ENCODE assay signal across 26 mouse cellular contexts in the genomic region with DNA sequence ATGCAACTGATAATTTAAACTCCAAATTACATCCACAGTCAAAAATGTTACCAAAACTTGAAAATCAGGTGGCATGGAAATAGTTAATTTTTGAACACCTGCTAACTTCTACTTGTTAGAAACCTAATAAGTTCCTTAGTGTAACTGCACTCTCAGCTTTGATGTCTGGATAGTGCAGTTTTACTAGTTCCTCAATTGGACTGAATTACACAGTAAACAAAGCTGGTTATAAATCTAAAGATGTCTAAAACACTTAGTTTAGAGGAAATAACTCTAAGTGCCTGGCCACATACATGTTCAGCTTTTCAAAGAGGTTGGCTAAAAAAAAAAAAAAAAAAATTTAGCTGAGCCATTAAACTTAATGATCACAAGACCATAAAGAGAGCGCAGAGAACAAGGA. TPM values are rescaled to one million over a fixed set of nuclear protein-coding genes. Genes with fewer than 3 reads are reported as not detected.
DNase-seq lines count a peak whose midpoint lies in the region; ATAC-seq and TF ChIP-seq lines count a peak whose summit lies in the region.
"Had no signal": no experiment of that assay in that cellular context is flagged by ENCODE, and none has a peak within 500 bp of the region (broad histone marks: within the 10 kb centered on the region; RNA-seq: fewer than 3 reads in every experiment).

No protein-coding gene starts in this region.

- H3K27ac ChIP-seq in kidney, postnatal 0 days: no peak overlapping the region
- H3K27ac ChIP-seq in kidney, embryonic 16.5 days (ENCODE audit: low read length): no peak overlapping the region
- H3K27ac ChIP-seq in MEL (ENCODE audit: control insufficient read depth, low read depth, low read length): no peak overlapping the region
- H3K27ac ChIP-seq in stomach, postnatal 0 days (replicated peaks): no peak overlapping the region
- H3K27ac ChIP-seq: embryonic facial prominence, embryonic 10.5 days; embryonic facial prominence, embryonic 13.5 days; forebrain, embryonic 12.5 days; forebrain, embryonic 15.5 days; heart, embryonic 15.5 days; hindbrain, embryonic 10.5 days; hindbrain, embryonic 13.5 days had no signal

- no peak for TF ChIP-seq RAD21 in MEL (IDR thresholded peaks at IDR 0.05; ENCODE audit: low read depth, low read length)

- no peaks in the 10 kb centered on the region for H3K36me3 ChIP-seq in kidney, postnatal 0 days (ENCODE audit: insufficient read depth, low read length)
- no peaks in the 10 kb centered on the region for H3K36me3 ChIP-seq in kidney, embryonic 16.5 days (ENCODE audit: insufficient read depth, low read length)
- H3K36me3 ChIP-seq in MEL (ENCODE audit: control insufficient read depth in 1 of 2, insufficient read depth in 2 of 2, low read length in 2 of 2): no peaks in the 10 kb centered on the region; a peak in 2 of 4 replicates
- H3K36me3 ChIP-seq in myocyte (ENCODE audit: control insufficient read depth, insufficient read depth): no peaks in the 10 kb centered on the region
- no peaks in the 10 kb centered on the region for H3K36me3 ChIP-seq in stomach, postnatal 0 days (ENCODE audit: control insufficient read depth, insufficient read depth, low read length)
- H3K36me3 ChIP-seq: embryonic facial prominence, embryonic 13.5 days; forebrain, embryonic 12.5 days; forebrain, embryonic 15.5 days; heart, embryonic 12.5 days; heart, embryonic 15.5 days; hindbrain, embryonic 13.5 days had no signal

- ATAC-seq in kidney, postnatal 0 days (replicated peaks; ENCODE audit: low FRiP score, low read depth): no peak
- no peak for ATAC-seq in kidney, embryonic 16.5 days (ENCODE audit: low FRiP score, low TSS enrichment)
- no peak for ATAC-seq in stomach, postnatal 0 days (ENCODE audit: low FRiP score, low TSS enrichment)
- ATAC-seq: forebrain, embryonic 15.5 days; hindbrain, embryonic 16.5 days; Patski had no signal

- no peaks in the 10 kb centered on the region for H3K27me3 ChIP-seq in kidney, postnatal 0 days (ENCODE audit: insufficient read depth, low read length)
- H3K27me3 ChIP-seq in kidney, embryonic 16.5 days (ENCODE audit: insufficient read depth, low read length): no peaks in the 10 kb centered on the region
- H3K27me3 ChIP-seq in MEL (ENCODE audit: control insufficient read depth in 1 of 2, insufficient read depth in 2 of 2, low read length in 2 of 2): no peaks in the 10 kb centered on the region
- H3K27me3 ChIP-seq in myocyte (ENCODE audit: control insufficient read depth, insufficient read depth, insufficient read length): no peaks in the 10 kb centered on the region
- H3K27me3 ChIP-seq in stomach, postnatal 0 days (ENCODE audit: control insufficient read depth, insufficient read depth, low read length): no peaks in the 10 kb centered on the region
- H3K27me3 ChIP-seq: embryonic facial prominence, embryonic 13.5 days; forebrain, embryonic 12.5 days; forebrain, embryonic 15.5 days; heart, embryonic 12.5 days; heart, embryonic 15.5 days; hindbrain, embryonic 13.5 days; Patski had no signal

- no peak for TF ChIP-seq CTCF in kidney, postnatal 0 days (IDR thresholded peaks at IDR 0.05; ENCODE audit: low read depth)
- no peak for TF ChIP-seq CTCF in MEL (IDR thresholded peaks at IDR 0.05 in 2 of 3, conservative IDR thresholded peaks at IDR 0.05 in 1 of 3; ENCODE audit: control insufficient read depth in 1 of 3, insufficient read depth in 1 of 3, low read depth in 2 of 3, low read length in 3 of 3, poor library complexity in 1 of 3, severe bottlenecking in 1 of 3)
- TF ChIP-seq CTCF in stomach, postnatal 0 days (IDR thresholded peaks at IDR 0.05; ENCODE audit: low read depth): no peak

- no peak for TF ChIP-seq EP300 in MEL (IDR thresholded peaks at IDR 0.05; ENCODE audit: low read depth in 1 of 2, low read length in 2 of 2)
- no peak for TF ChIP-seq EP300 in stomach, postnatal 0 days (optimal IDR thresholded peaks at IDR 0.05)

- H3K4me3 ChIP-seq in kidney, postnatal 0 days (replicated peaks; ENCODE audit: low read depth, low read length): no peak overlapping the region
- H3K4me3 ChIP-seq in kidney, embryonic 16.5 days (ENCODE audit: low read length): no peak overlapping the region
- H3K4me3 ChIP-seq in MEL (ENCODE audit: control insufficient read depth in 1 of 2, insufficient read depth in 1 of 2, low read depth in 2 of 2, low read length in 2 of 2) (no peak overlapping the region), myocyte (no peak overlapping the region)
- no peak overlapping the region for H3K4me3 ChIP-seq in stomach, postnatal 0 days (ENCODE audit: low read depth, low read length)
- H3K4me3 ChIP-seq: embryonic facial prominence, embryonic 10.5 days; embryonic facial prominence, embryonic 13.5 days; erythroblast, embryonic 14.5 days; forebrain, embryonic 12.5 days; forebrain, embryonic 15.5 days; heart, embryonic 12.5 days; heart, embryonic 15.5 days; hindbrain, embryonic 10.5 days; hindbrain, embryonic 13.5 days had no signal

- no peaks in the 10 kb centered on the region for H3K9me3 ChIP-seq in kidney, postnatal 0 days (replicated peaks; ENCODE audit: low read length)
- no peaks in the 10 kb centered on the region for H3K9me3 ChIP-seq in kidney, embryonic 16.5 days (ENCODE audit: low read length)
- H3K9me3 ChIP-seq in MEL (replicated peaks; ENCODE audit: insufficient read depth, low read length): no peaks in the 10 kb centered on the region
- no peaks in the 10 kb centered on the region for H3K9me3 ChIP-seq in stomach, postnatal 0 days (ENCODE audit: control insufficient read depth, low read length)
- H3K9me3 ChIP-seq: embryonic facial prominence, embryonic 10.5 days; embryonic facial prominence, embryonic 13.5 days; forebrain, embryonic 12.5 days; forebrain, embryonic 15.5 days; heart, embryonic 12.5 days; heart, embryonic 15.5 days; hindbrain, embryonic 10.5 days; hindbrain, embryonic 13.5 days had no signal

- WGBS in kidney, postnatal 0 days: 29% methylated on average over 1 of the region's 1 CpGs
- 12% methylated on average over 1 of the region's 1 CpGs for WGBS in kidney, embryonic 16.5 days
- WGBS in stomach, postnatal 0 days: 81% methylated on average over 1 of the region's 1 CpGs

- H3K4me1 ChIP-seq in kidney, postnatal 0 days (replicated peaks; ENCODE audit: insufficient read depth, low read length): peaks cover 20% of the 10 kb centered on the region; the same call in 1 of the 2 replicates
- H3K4me1 ChIP-seq in kidney, embryonic 16.5 days (ENCODE audit: insufficient read depth, low read length): peaks cover 29% of the 10 kb centered on the region
- no peaks in the 10 kb centered on the region for H3K4me1 ChIP-seq in MEL (ENCODE audit: control insufficient read depth in 1 of 2, insufficient read depth in 2 of 2, low read length in 2 of 2)
- no peaks in the 10 kb centered on the region for H3K4me1 ChIP-seq in stomach, postnatal 0 days (replicated peaks; ENCODE audit: control insufficient read depth, insufficient read depth)
- H3K4me1 ChIP-seq: hindbrain, embryonic 10.5 days had no signal

- DNase-seq in kidney, postnatal 0 days (ENCODE audit: low spot score): peak; percentile 64
- DNase-seq in A20 (ENCODE audit: low read depth, low spot score) (peak; percentile 72), MEL (ENCODE audit: low read depth, low spot score) (peak; percentile 32)
- no peak for DNase-seq in stomach, postnatal 0 days (ENCODE audit: low spot score)
- DNase-seq in spleen, postnatal 10 days (ENCODE audit: low spot score in 2 of 2): no peak
- DNase-seq: adrenal gland, postnatal 10 days; adrenal gland, postnatal 36 days; cerebellum, adult 18-20 months; cerebellum, adult 9-10 months; cerebellum, postnatal 25 days; embryo, embryonic 11 days; gastrocnemius, postnatal 25 days; heart, adult 18-20 months had no signal

- H3K79me2 ChIP-seq in MEL (ENCODE audit: control insufficient read depth, insufficient read depth, low read length, poor library complexity) (no peaks in the 10 kb centered on the region; the same call in 1 of the 2 replicates), myocyte (ENCODE audit: control insufficient read depth, insufficient read depth) (peaks cover 97% of the 10 kb centered on the region)

- no peak overlapping the region for H3ac ChIP-seq in myocyte (ENCODE audit: control insufficient read depth, insufficient read length)

- TF ChIP-seq POLR2A in MEL (IDR thresholded peaks at IDR 0.05; ENCODE audit: control insufficient read depth in 1 of 2, insufficient read depth in 1 of 2, low read depth in 1 of 2, low read length in 2 of 2, poor library complexity in 1 of 2) (no peak), myocyte (IDR thresholded peaks at IDR 0.05; ENCODE audit: insufficient read length, low read depth) (no peak)

- H3K4me2 ChIP-seq in kidney, postnatal 0 days (ENCODE audit: low read length): no peak overlapping the region
- no peak overlapping the region for H3K4me2 ChIP-seq in kidney, embryonic 16.5 days (replicated peaks; ENCODE audit: low read depth, low read length)
- peak overlapping the region; percentile 4 for H3K4me2 ChIP-seq in myocyte (ENCODE audit: low read depth)
- H3K4me2 ChIP-seq in stomach, postnatal 0 days (replicated peaks; ENCODE audit: low read depth): no peak overlapping the region
- H3K4me2 ChIP-seq: embryonic facial prominence, embryonic 13.5 days; forebrain, embryonic 12.5 days; forebrain, embryonic 15.5 days; heart, embryonic 12.5 days; heart, embryonic 15.5 days; hindbrain, embryonic 13.5 days had no signal

- H3K9ac ChIP-seq in kidney, postnatal 0 days (ENCODE audit: low read depth, low read length): no peak overlapping the region
- no peak overlapping the region for H3K9ac ChIP-seq in kidney, embryonic 16.5 days (replicated peaks; ENCODE audit: low read length)
- no peak overlapping the region for H3K9ac ChIP-seq in MEL (ENCODE audit: control insufficient read depth, low read depth, low read length, poor library complexity, severe bottlenecking)
- H3K9ac ChIP-seq in stomach, postnatal 0 days (ENCODE audit: low read length): no peak overlapping the region
- H3K9ac ChIP-seq: embryonic facial prominence, embryonic 13.5 days; forebrain, embryonic 12.5 days; forebrain, embryonic 15.5 days; heart, embryonic 12.5 days; heart, embryonic 15.5 days; hindbrain, embryonic 13.5 days had no signal

TF ChIP-seq in MEL, 35 proteins besides CTCF, POLR2A, EP300 and RAD21 (continues in another document):
- TF ChIP-seq USF1 (IDR thresholded peaks at IDR 0.05; ENCODE audit: low read depth, low read length): no peak
- no peak for TF ChIP-seq TCF12 (IDR thresholded peaks at IDR 0.05; ENCODE audit: low read depth, low read length)

TF ChIP-seq in myocyte, 11 proteins besides CTCF, POLR2A, EP300 and RAD21 (continues in another document):
- no peak for TF ChIP-seq USF1 (IDR thresholded peaks at IDR 0.05; ENCODE audit: low read depth)
- TF ChIP-seq MAX (IDR thresholded peaks at IDR 0.05; ENCODE audit: low read depth): no peak
- no peak for TF ChIP-seq E2F4 (IDR thresholded peaks at IDR 0.05; ENCODE audit: insufficient read depth)

RNA-seq across cellular contexts. Expression of a gene that starts 43.6 kb away (rescaled TPM):
- 10.3 and 10.9 TPM in 2 replicates for polyA plus RNA-seq in kidney, postnatal 0 days (2015; fragmentation: Nextera tagmentation; extraction: Ambion mirVana)
- 17.3 and 18.9 TPM in 2 replicates for polyA plus RNA-seq in kidney, embryonic 16.5 days (2015; fragmentation: Nextera tagmentation; extraction: Ambion mirVana)
- total RNA-seq in MEL (2012; rRNA removed): 6.7 and 7.4 TPM in 2 replicates
- polyA plus RNA-seq in MEL (2012; ENCODE audit: insufficient read depth in 1 of 2, insufficient read length in 2 of 2, low read depth in 1 of 2, low replicate concordance in 2 of 2, missing spikeins in 1 of 2) (10 to 100 TPM in 1 of 2 experiments, not detected in 1; 13.4 TPM), myocyte (2012; fragmentation: generic; extraction: Trizol) (21.7 TPM)
- polyA plus RNA-seq in stomach, postnatal 0 days (2015; fragmentation: Nextera tagmentation; extraction: Ambion mirVana): 3.8 and 4.1 TPM in 2 replicates

Comparison
In these comparisons a context has a peak if more than half of its experiments do, and no peak if none do; other contexts are left out.
1. DNase-seq: peak in kidney, postnatal 0 days (single experiment), A20 (single experiment) and MEL (single experiment); none in stomach, postnatal 0 days (single experiment) and spleen, postnatal 10 days (0 of 2).